ENCODE assay signal across 9 mouse cellular contexts in the genomic region with DNA sequence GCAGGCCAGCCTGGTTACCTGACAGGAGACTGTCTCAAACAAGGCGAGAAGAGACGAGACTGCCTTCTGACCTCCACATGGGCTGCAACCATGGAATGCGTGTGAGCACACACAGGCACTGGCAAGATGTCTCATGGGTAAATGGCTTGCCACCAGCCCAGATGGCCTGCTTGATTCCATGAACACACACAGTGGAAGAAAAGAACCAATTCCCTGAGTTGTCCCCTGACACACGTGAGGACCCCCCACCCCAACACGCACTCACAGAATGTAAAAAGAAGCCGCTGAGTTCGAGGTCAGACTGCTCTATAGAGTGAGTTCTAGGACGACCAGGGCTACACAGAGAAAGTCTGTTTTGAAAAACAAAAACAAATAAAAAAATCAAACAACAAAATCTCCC. TPM values are rescaled to one million over a fixed set of nuclear protein-coding genes. Genes with fewer than 3 reads are reported as not detected.
A peak's percentile ranks its signal among the peaks of the same experiment; 100 is the strongest.
DNase-seq lines count a peak whose midpoint lies in the region; ATAC-seq and TF ChIP-seq lines count a peak whose summit lies in the region.
"Had no signal": no experiment of that assay in that cellular context is flagged by ENCODE, and none has a peak within 500 bp of the region (broad histone marks: within the 10 kb centered on the region; RNA-seq: fewer than 3 reads in every experiment).

A gene (minus strand): TSS at position 101 of the 400 bp plus-strand sequence.

- WGBS in heart, postnatal 0 days = 82% methylated on average over 8 of the region's 8 CpGs
- WGBS in embryonic facial prominence, embryonic 11.5 days = 90% methylated on average over 8 of the region's 8 CpGs
- WGBS in hindbrain, postnatal 0 days = 86% methylated on average over 8 of the region's 8 CpGs
- WGBS in midbrain, embryonic 11.5 days = 86% methylated on average over 8 of the region's 8 CpGs

- H3K36me3 ChIP-seq in heart, postnatal 0 days (replicated peaks; ENCODE audit: control insufficient read depth, insufficient read depth, low read length) = no peaks in the 10 kb centered on the region
- H3K36me3 ChIP-seq in embryonic facial prominence, embryonic 11.5 days (replicated peaks; ENCODE audit: control insufficient read depth, insufficient read depth, low read depth, low read length) = no peaks in the 10 kb centered on the region
- H3K36me3 ChIP-seq in hindbrain, postnatal 0 days (ENCODE audit: insufficient read depth, low read length) = no peaks in the 10 kb centered on the region
- no peaks in the 10 kb centered on the region for H3K36me3 ChIP-seq in midbrain, embryonic 11.5 days (ENCODE audit: control insufficient read depth, insufficient read depth, low read length)

- DNase-seq in heart, postnatal 0 days (ENCODE audit: low spot score) = no peak
- DNase-seq in heart, adult 18-20 months = no peak
- no peak for DNase-seq in embryonic facial prominence, embryonic 11.5 days (ENCODE audit: low spot score)
- DNase-seq in hindbrain, postnatal 0 days (ENCODE audit: low spot score) = no peak
- no peak for DNase-seq in midbrain, embryonic 11.5 days (ENCODE audit: low spot score, missing footprints)
- no peak for DNase-seq in frontal cortex, postnatal 25 days (ENCODE audit: low spot score in 2 of 2)
- no peak for DNase-seq in gastrocnemius, postnatal 4 days (ENCODE audit: low spot score in 2 of 2)
- DNase-seq: gastrocnemius, postnatal 10 days had no signal

- no peak for TF ChIP-seq EP300 in heart, postnatal 0 days (IDR thresholded peaks at IDR 0.05; ENCODE audit: low read depth)

- H3K4me3 ChIP-seq in heart, postnatal 0 days (ENCODE audit: low read depth, low read length) = peak within 1 kb of the TSS; percentile 35
- H3K4me3 ChIP-seq in embryonic facial prominence, embryonic 11.5 days (ENCODE audit: low read depth, low read length) = peak within 1 kb of the TSS; percentile 32
- peak within 1 kb of the TSS; percentile 37 for H3K4me3 ChIP-seq in hindbrain, postnatal 0 days (ENCODE audit: low read length)
- peak within 1 kb of the TSS; percentile 25 for H3K4me3 ChIP-seq in midbrain, embryonic 11.5 days (ENCODE audit: low read depth, low read length)

- TF ChIP-seq CTCF in heart, postnatal 0 days (IDR thresholded peaks at IDR 0.05; ENCODE audit: low read depth) = no peak
- no peak for TF ChIP-seq CTCF in hindbrain, postnatal 0 days (IDR thresholded peaks at IDR 0.05; ENCODE audit: low read depth)

- H3K27ac ChIP-seq in heart, postnatal 0 days (ENCODE audit: low read depth) = no peak within 1 kb of the TSS
- no peak within 1 kb of the TSS for H3K27ac ChIP-seq in embryonic facial prominence, embryonic 11.5 days (replicated peaks; ENCODE audit: low read depth, low read length)
- H3K27ac ChIP-seq in hindbrain, postnatal 0 days = no peak within 1 kb of the TSS
- H3K27ac ChIP-seq in midbrain, embryonic 11.5 days (ENCODE audit: low read depth, low read length) = no peak within 1 kb of the TSS

- H3K9me3 ChIP-seq in heart, postnatal 0 days (replicated peaks; ENCODE audit: control insufficient read depth, low read length) = no peaks in the 10 kb centered on the region
- no peaks in the 10 kb centered on the region for H3K9me3 ChIP-seq in embryonic facial prominence, embryonic 11.5 days (replicated peaks; ENCODE audit: control insufficient read depth, low read length)
- H3K9me3 ChIP-seq in hindbrain, postnatal 0 days (ENCODE audit: low read length) = no peaks in the 10 kb centered on the region
- H3K9me3 ChIP-seq in midbrain, embryonic 11.5 days (ENCODE audit: control insufficient read depth, low read length) = no peaks in the 10 kb centered on the region

- no peak for ATAC-seq in heart, postnatal 0 days (ENCODE audit: insufficient read depth, low read depth)
- ATAC-seq in embryonic facial prominence, embryonic 11.5 days (replicated peaks; ENCODE audit: insufficient number of reproducible peaks, low FRiP score, low TSS enrichment, low read depth) = no peak
- ATAC-seq in hindbrain, postnatal 0 days = no peak
- no peak for ATAC-seq in midbrain, embryonic 11.5 days (ENCODE audit: low FRiP score)
- no peak for ATAC-seq in megakaryocyte-erythroid progenitor cell, adult 5-6 weeks (replicated peaks; ENCODE audit: low FRiP score, low TSS enrichment, poor library complexity, severe bottlenecking)

- H3K4me2 ChIP-seq in heart, postnatal 0 days (ENCODE audit: low read depth, low read length) = peak within 1 kb of the TSS; percentile 54
- H3K4me2 ChIP-seq in embryonic facial prominence, embryonic 11.5 days (ENCODE audit: low read depth, low read length) = peak within 1 kb of the TSS; percentile 57
- H3K4me2 ChIP-seq in hindbrain, postnatal 0 days (ENCODE audit: low read depth, low read length) = peak within 1 kb of the TSS; percentile 62
- H3K4me2 ChIP-seq in midbrain, embryonic 11.5 days = peak within 1 kb of the TSS; percentile 47

- H3K4me1 ChIP-seq in heart, postnatal 0 days (ENCODE audit: control insufficient read depth, insufficient read depth) = no peaks in the 10 kb centered on the region; the same call in 1 of the 2 replicates
- H3K4me1 ChIP-seq in embryonic facial prominence, embryonic 11.5 days (ENCODE audit: control insufficient read depth, insufficient read depth, low read length) = peaks cover 3% of the 10 kb centered on the region; the same call in 1 of the 2 replicates
- H3K4me1 ChIP-seq in hindbrain, postnatal 0 days (ENCODE audit: insufficient read depth, low read length) = peaks cover 4% of the 10 kb centered on the region; the same call in 1 of the 2 replicates
- peaks cover 7% of the 10 kb centered on the region; the same call in 1 of the 2 replicates for H3K4me1 ChIP-seq in midbrain, embryonic 11.5 days (ENCODE audit: control insufficient read depth, insufficient read depth, low read length)

- peaks cover 49% of the 10 kb centered on the region for H3K27me3 ChIP-seq in heart, postnatal 0 days (ENCODE audit: control insufficient read depth, insufficient read depth, low read length)
- H3K27me3 ChIP-seq in embryonic facial prominence, embryonic 11.5 days (ENCODE audit: control insufficient read depth, insufficient read depth, low read length) = peaks cover 49% of the 10 kb centered on the region
- H3K27me3 ChIP-seq in hindbrain, postnatal 0 days (ENCODE audit: insufficient read depth, low read length) = peaks cover 45% of the 10 kb centered on the region
- peaks cover 51% of the 10 kb centered on the region for H3K27me3 ChIP-seq in midbrain, embryonic 11.5 days (ENCODE audit: control insufficient read depth, insufficient read depth, low read length)

- no peak within 1 kb of the TSS for H3K9ac ChIP-seq in heart, postnatal 0 days (replicated peaks; ENCODE audit: low read depth, low read length)
- H3K9ac ChIP-seq in embryonic facial prominence, embryonic 11.5 days (replicated peaks; ENCODE audit: low read length) = no peak within 1 kb of the TSS
- H3K9ac ChIP-seq in hindbrain, postnatal 0 days (replicated peaks; ENCODE audit: low read length) = no peak within 1 kb of the TSS
- no peak within 1 kb of the TSS for H3K9ac ChIP-seq in midbrain, embryonic 11.5 days (ENCODE audit: low read length)

RNA-seq across cellular contexts. Expression of the gene that starts here (rescaled TPM):
- total RNA-seq in heart, postnatal 0 days (2014; rRNA removed; ENCODE audit: low replicate concordance) = not detected in 2 replicates
- 0.18 and 0.29 TPM in 2 replicates for polyA plus RNA-seq in heart, postnatal 0 days (2015; fragmentation: Nextera tagmentation; extraction: Ambion mirVana)
- not detected for total RNA-seq in heart, adult 18-20 months (2021)
- polyA plus RNA-seq in embryonic facial prominence, embryonic 11.5 days (2014; fragmentation: Nextera tagmentation; extraction: Ambion mirVana) = 0.21 and 0.25 TPM in 2 replicates
- 9.0 and 13.9 TPM in 2 replicates for total RNA-seq in hindbrain, postnatal 0 days (2014; rRNA removed)
- polyA plus RNA-seq in hindbrain, postnatal 0 days (2015; fragmentation: Nextera tagmentation; extraction: Ambion mirVana) = 7.6 and 7.9 TPM in 2 replicates
- 0.30 TPM in 2 replicates for polyA plus RNA-seq in midbrain, embryonic 11.5 days (2014; fragmentation: Nextera tagmentation; extraction: Ambion mirVana)
- total RNA-seq in megakaryocyte-erythroid progenitor cell, adult 5-6 weeks (2014; fragmentation: Nextera tagmentation) = not detected in 2 replicates
- not detected in 2 replicates for total RNA-seq in megakaryocyte-erythroid progenitor cell, adult 5-6 weeks (2017)
- total RNA-seq in gastrocnemius, postnatal 4 days (2021) = not detected
- total RNA-seq: gastrocnemius, postnatal 10 days had no signal
